18 mouse cellular contexts compared by ENCODE assay signal in genomic region chr3:59406035-59406434, GRCm38 (mm10).
DNase-seq lines count a peak whose midpoint lies in the region.
"Had no signal": no experiment of that assay in that cellular context is flagged by ENCODE, and none has a peak within 500 bp of the region (broad histone marks: within the 10 kb centered on the region; RNA-seq: fewer than 3 reads in every experiment).

No protein-coding gene starts in this region.

- no peak overlapping the region for H3K4me3 ChIP-seq in midbrain, embryonic 10.5 days
- H3K4me3 ChIP-seq: embryonic facial prominence, embryonic 15.5 days; hindbrain, embryonic 12.5 days; intestine, embryonic 15.5 days; midbrain, embryonic 12.5 days; neural tube, embryonic 13.5 days had no signal

- DNase-seq in heart, adult 18-20 months, result peak; percentile 26 to 41
- DNase-seq in heart, postnatal 36 days, result no peak
- DNase-seq in 3T3-L1 (ENCODE audit: low read depth, low spot score), result peak; percentile 35
- peak; percentile 38 for DNase-seq in cerebellum, adult 11 months
- DNase-seq in cerebellum, postnatal 10 days, result peak; percentile 81 to 87
- no peak for DNase-seq in layer of hippocampus, adult 9-10 months (ENCODE audit: low spot score)
- no peak for DNase-seq in embryo, embryonic 11 days
- no peak for DNase-seq in midbrain, embryonic 10.5 days (ENCODE audit: low spot score)
- DNase-seq: B cell, adult 2 months; right cerebral cortex, adult 18-20 months; thymus, adult 18-20 months; thymus, postnatal 4 days had no signal

- no peaks in the 10 kb centered on the region for H3K9me3 ChIP-seq in midbrain, embryonic 10.5 days (replicated peaks)
- H3K9me3 ChIP-seq: embryonic facial prominence, embryonic 15.5 days; hindbrain, embryonic 12.5 days; intestine, embryonic 15.5 days; midbrain, embryonic 12.5 days; neural tube, embryonic 13.5 days had no signal

- H3K27ac ChIP-seq in midbrain, embryonic 10.5 days (replicated peaks), result no peak overlapping the region
- H3K27ac ChIP-seq: embryonic facial prominence, embryonic 15.5 days; hindbrain, embryonic 12.5 days; intestine, embryonic 15.5 days; liver, embryonic 14.5 days; midbrain, embryonic 12.5 days; neural tube, embryonic 13.5 days had no signal

- intact Hi-C loops in heart, postnatal 36 days (cut with DNase I), result no loop called here

- no peaks in the 10 kb centered on the region for H3K27me3 ChIP-seq in midbrain, embryonic 10.5 days (ENCODE audit: low read depth, poor library complexity, severe bottlenecking)
- H3K27me3 ChIP-seq: embryonic facial prominence, embryonic 15.5 days; hindbrain, embryonic 12.5 days; intestine, embryonic 15.5 days; midbrain, embryonic 12.5 days; neural tube, embryonic 13.5 days had no signal

- 95% methylated on average over 3 of the region's 3 CpGs for WGBS in midbrain, embryonic 10.5 days

- no peaks in the 10 kb centered on the region for H3K36me3 ChIP-seq in midbrain, embryonic 10.5 days
- H3K36me3 ChIP-seq: embryonic facial prominence, embryonic 15.5 days; hindbrain, embryonic 12.5 days; intestine, embryonic 15.5 days; midbrain, embryonic 12.5 days; neural tube, embryonic 13.5 days had no signal

- H3K4me1 ChIP-seq in midbrain, embryonic 10.5 days, result no peaks in the 10 kb centered on the region
- H3K4me1 ChIP-seq: embryonic facial prominence, embryonic 15.5 days; hindbrain, embryonic 12.5 days; intestine, embryonic 15.5 days; midbrain, embryonic 12.5 days; neural tube, embryonic 13.5 days had no signal

Comparison
In these comparisons a context has a peak if more than half of its experiments do, and no peak if none do; other contexts are left out.
1. DNase-seq: peak in heart, adult 18-20 months (2 of 2), 3T3-L1 (single experiment), cerebellum, adult 11 months (single experiment) and cerebellum, postnatal 10 days (2 of 2); none in heart, postnatal 36 days (0 of 2), layer of hippocampus, adult 9-10 months (single experiment), embryo, embryonic 11 days (single experiment) and midbrain, embryonic 10.5 days (single experiment).